10 mouse cellular contexts compared by ENCODE assay signal in genomic region chr19:21723911-21724655, GRCm38 (mm10). TPM values are rescaled to one million over a fixed set of nuclear protein-coding genes. Genes with fewer than 3 reads are reported as not detected.
DNase-seq lines count a peak whose midpoint lies in the region; ATAC-seq and TF ChIP-seq lines count a peak whose summit lies in the region.
"Had no signal": no experiment of that assay in that cellular context is flagged by ENCODE, and none has a peak within 500 bp of the region (broad histone marks: within the 10 kb centered on the region; RNA-seq: fewer than 3 reads in every experiment).

No protein-coding gene starts in this region.

- no peak for TF ChIP-seq CTCF in layer of hippocampus, adult 2 months (conservative IDR thresholded peaks at IDR 0.05)
- TF ChIP-seq CTCF in thymus, adult 2 months (IDR thresholded peaks at IDR 0.05; ENCODE audit: borderline replicate concordance, control insufficient read depth, extremely low read depth, insufficient read depth, low read length, poor library complexity), result no peak

- H3K9ac ChIP-seq in forebrain, embryonic 13.5 days, result no peak overlapping the region
- H3K9ac ChIP-seq in midbrain, embryonic 11.5 days (ENCODE audit: low read length), result no peak overlapping the region
- H3K9ac ChIP-seq in liver, embryonic 12.5 days, result no peak overlapping the region
- H3K9ac ChIP-seq: limb, embryonic 12.5 days had no signal

- H3K4me3 ChIP-seq in forebrain, embryonic 13.5 days, result no peak overlapping the region
- H3K4me3 ChIP-seq in layer of hippocampus, adult 2 months, result no peak overlapping the region
- no peak overlapping the region for H3K4me3 ChIP-seq in midbrain, embryonic 11.5 days (ENCODE audit: low read depth, low read length)
- H3K4me3 ChIP-seq in thymus, adult 2 months (ENCODE audit: control insufficient read depth, insufficient read depth, low read length), result no peak overlapping the region
- H3K4me3 ChIP-seq in liver, embryonic 12.5 days, result no peak overlapping the region
- H3K4me3 ChIP-seq: limb, embryonic 12.5 days had no signal

- peaks cover 12% of the 10 kb centered on the region for H3K4me1 ChIP-seq in forebrain, embryonic 13.5 days
- peaks cover 5% of the 10 kb centered on the region; the same call in 1 of the 2 replicates for H3K4me1 ChIP-seq in midbrain, embryonic 11.5 days (ENCODE audit: control insufficient read depth, insufficient read depth, low read length)
- no peaks in the 10 kb centered on the region for H3K4me1 ChIP-seq in thymus, adult 2 months (replicated peaks; ENCODE audit: control insufficient read depth, insufficient read depth, low read length)
- H3K4me1 ChIP-seq in liver, embryonic 12.5 days, result no peaks in the 10 kb centered on the region
- H3K4me1 ChIP-seq: limb, embryonic 12.5 days had no signal

- DNase-seq in T-cell, adult 2 months (ENCODE audit: low spot score), result peak; percentile 23
- DNase-seq in layer of hippocampus, adult 2 months (ENCODE audit: low spot score in 2 of 2), result peak; percentile 64 to 79
- peak; percentile 91 for DNase-seq in midbrain, embryonic 11.5 days (ENCODE audit: low spot score, missing footprints)
- no peak for DNase-seq in gastrocnemius, adult 8-10 months (ENCODE audit: low spot score in 2 of 2)
- DNase-seq in thymus, adult 2 months, result no peak
- DNase-seq in lung, postnatal 4 days, result no peak
- DNase-seq: gastrocnemius, postnatal 10 days had no signal

- no peaks in the 10 kb centered on the region for H3K27me3 ChIP-seq in forebrain, embryonic 13.5 days
- no peaks in the 10 kb centered on the region for H3K27me3 ChIP-seq in midbrain, embryonic 11.5 days (ENCODE audit: control insufficient read depth, insufficient read depth, low read length)
- no peaks in the 10 kb centered on the region for H3K27me3 ChIP-seq in thymus, adult 2 months (ENCODE audit: control insufficient read depth, insufficient read depth, low read length)
- no peaks in the 10 kb centered on the region for H3K27me3 ChIP-seq in liver, embryonic 12.5 days (replicated peaks)
- H3K27me3 ChIP-seq: limb, embryonic 12.5 days had no signal

- no peak overlapping the region for H3K4me2 ChIP-seq in forebrain, embryonic 13.5 days
- H3K4me2 ChIP-seq in midbrain, embryonic 11.5 days, result no peak overlapping the region
- H3K4me2 ChIP-seq in liver, embryonic 12.5 days, result no peak overlapping the region
- H3K4me2 ChIP-seq: limb, embryonic 12.5 days had no signal

- TF ChIP-seq POLR2A in thymus, adult 2 months (IDR thresholded peaks at IDR 0.05; ENCODE audit: control insufficient read depth, extremely low read depth, insufficient read depth, low read length, poor library complexity), result no peak

- ATAC-seq in forebrain, embryonic 13.5 days, result peak; percentile 96
- ATAC-seq in midbrain, embryonic 11.5 days (ENCODE audit: low FRiP score), result peak; percentile 97
- ATAC-seq in liver, embryonic 12.5 days, result no peak

- peak overlapping the region; percentile 55 for H3K27ac ChIP-seq in forebrain, embryonic 13.5 days
- H3K27ac ChIP-seq in layer of hippocampus, adult 2 months, result peak overlapping the region; percentile 81
- peak overlapping the region; percentile 84 for H3K27ac ChIP-seq in midbrain, embryonic 11.5 days (ENCODE audit: low read depth, low read length)
- no peak overlapping the region for H3K27ac ChIP-seq in thymus, adult 2 months (ENCODE audit: control insufficient read depth, insufficient read depth, low read length)
- H3K27ac ChIP-seq in liver, embryonic 12.5 days, result no peak overlapping the region
- H3K27ac ChIP-seq: limb, embryonic 12.5 days had no signal

- 0 out of 2 replicates have a peak, but pooled peaks cover 3% of the 10 kb centered on the region for H3K9me3 ChIP-seq in forebrain, embryonic 13.5 days (replicated peaks)
- H3K9me3 ChIP-seq in midbrain, embryonic 11.5 days (ENCODE audit: control insufficient read depth, low read length), result peaks cover 5% of the 10 kb centered on the region
- H3K9me3 ChIP-seq in liver, embryonic 12.5 days (replicated peaks), result no peaks in the 10 kb centered on the region
- H3K9me3 ChIP-seq: limb, embryonic 12.5 days had no signal

- H3K36me3 ChIP-seq in forebrain, embryonic 13.5 days (ENCODE audit: poor library complexity, severe bottlenecking), result no peaks in the 10 kb centered on the region
- no peaks in the 10 kb centered on the region for H3K36me3 ChIP-seq in midbrain, embryonic 11.5 days (ENCODE audit: control insufficient read depth, insufficient read depth, low read length)
- no peaks in the 10 kb centered on the region for H3K36me3 ChIP-seq in thymus, adult 2 months (ENCODE audit: control insufficient read depth, insufficient read depth, low read length)
- H3K36me3 ChIP-seq in liver, embryonic 12.5 days, result no peaks in the 10 kb centered on the region
- H3K36me3 ChIP-seq: limb, embryonic 12.5 days had no signal

- 30% methylated on average over 8 of the region's 8 CpGs for WGBS in forebrain, embryonic 13.5 days
- 44% methylated on average over 8 of the region's 8 CpGs for WGBS in midbrain, embryonic 11.5 days
- WGBS in thymus, adult 2 months, result 85% methylated on average over 8 of the region's 8 CpGs
- 74% methylated on average over 8 of the region's 8 CpGs for WGBS in liver, embryonic 12.5 days (ENCODE audit: insufficient replicate concordance)

RNA-seq across cellular contexts. Expression of gene Cemip2, which starts 54.1 kb away (rescaled TPM):
- 54.2 and 61.3 TPM in 2 replicates for polyA plus RNA-seq in forebrain, embryonic 13.5 days (2015; fragmentation: Nextera tagmentation; extraction: Ambion mirVana)
- 10 to 100 TPM; 13.3 TPM for total RNA-seq in layer of hippocampus, adult 2 months (2021)
- 83.7 and 86.7 TPM in 2 replicates for polyA plus RNA-seq in midbrain, embryonic 11.5 days (2014; fragmentation: Nextera tagmentation; extraction: Ambion mirVana)
- 10 to 100 TPM in 3 of 4 experiments, 1 to 10 TPM in 1; 9.7 to 13.0 (median 11.2) TPM for total RNA-seq in gastrocnemius, adult 8-10 months (2022)
- 3.1 TPM in 2 replicates for polyA plus RNA-seq in thymus, adult 2 months (2012; rRNA removed)
- 13.7 and 15.0 TPM in 2 replicates for polyA plus RNA-seq in liver, embryonic 12.5 days (2016; fragmentation: Nextera tagmentation; extraction: Ambion mirVana)

Comparison
In these comparisons a context has a peak if more than half of its experiments do, and no peak if none do; other contexts are left out.
1. DNase-seq: peak in T-cell, adult 2 months (single experiment), layer of hippocampus, adult 2 months (2 of 2) and midbrain, embryonic 11.5 days (single experiment); none in gastrocnemius, adult 8-10 months (0 of 2), thymus, adult 2 months (single experiment) and lung, postnatal 4 days (0 of 2).
2. H3K27ac ChIP-seq: peak in forebrain, embryonic 13.5 days (single experiment), layer of hippocampus, adult 2 months (single experiment) and midbrain, embryonic 11.5 days (single experiment); none in thymus, adult 2 months (single experiment) and liver, embryonic 12.5 days (single experiment).